Mouse (Mus musculus) heart, embryonic 11.5 days (tissue): ENCODE results near the gene Noa1. TPM values are rescaled to one million over a fixed set of nuclear protein-coding genes. Genes with fewer than 3 reads are reported as not detected.

Experiments
- ATAC-seq: fragments of 200-750 bp; cut with Nextera tagmentation; replicated peaks from 2 replicates; pipeline ENCODE4 v1.8.0; 2017; ENCODE audit warnings: moderate library complexity; ENCODE audit not compliant: insufficient number of reproducible peaks, low FRiP score, low TSS enrichment
- H3K27ac ChIP-seq: fragments of 300-500 bp; sonication (generic); 2 replicates; pipeline ENCODE4 v1.5.1; 2014; ENCODE audit warnings: mild to moderate bottlenecking, low read depth, low read length
- H3K27me3 ChIP-seq: fragments of 300-500 bp; sonication (generic); 2 replicates; pipeline ENCODE4 v1.6.1; 2014; ENCODE audit warnings: mild to moderate bottlenecking, low read length, mixed read lengths; ENCODE audit not compliant: control insufficient read depth, insufficient read depth
- H3K36me3 ChIP-seq: fragments of 300-500 bp; sonication (generic); 2 replicates; pipeline ENCODE4 v1.6.1; 2014; ENCODE audit warnings: mild to moderate bottlenecking, low read length, moderate library complexity, mixed read lengths; ENCODE audit not compliant: control insufficient read depth, insufficient read depth
- H3K4me1 ChIP-seq: fragments of 300-500 bp; sonication (generic); 2 replicates; pipeline ENCODE4 v1.6.1; 2014; ENCODE audit warnings: low read length; ENCODE audit not compliant: control insufficient read depth, insufficient read depth
- H3K4me2 ChIP-seq: fragments of 300-500 bp; sonication (generic); 2 replicates; pipeline ENCODE4 v1.6.1; 2014; ENCODE audit warnings: mild to moderate bottlenecking, moderate library complexity
- H3K4me3 ChIP-seq: fragments of 300-500 bp; sonication (generic); 2 replicates; pipeline ENCODE4 v1.5.1; 2014; ENCODE audit warnings: low read depth, low read length
- H3K9ac ChIP-seq: fragments of 300-500 bp; sonication (generic); 2 replicates; pipeline ENCODE4 v1.6.1; 2014; ENCODE audit warnings: mild to moderate bottlenecking, low read depth, low read length, moderate library complexity
- H3K9me3 ChIP-seq: fragments of 300-500 bp; sonication (generic); replicated peaks from 2 replicates; pipeline ENCODE4 v1.6.1; 2016; ENCODE audit warnings: low read length; ENCODE audit not compliant: control insufficient read depth
- WGBS: fragments of 180-500 bp; shearing (Covaris S2); extraction: QIAGEN DNeasy Blood & Tissue Kit; methylation state at CpG from one replicate; pipeline ENCODE4 v1.1.7; 2014; ENCODE audit not compliant: insufficient replicate concordance; 5-methylcytosine and 5-hydroxymethylcytosine counted together
- polyA plus RNA-seq: library from polyadenylated mRNA; unstranded; fragments of >200 nt; fragmentation: Nextera tagmentation; extraction: Ambion mirVana; gene quantifications from 2 replicates; pipeline ENCODE4 v1.2.1, GENCODE M21; 2014

The Noa1 gene
- polyA plus RNA-seq, 1 experiment from 2014 or later, result 21.1 TPM

DNA sequence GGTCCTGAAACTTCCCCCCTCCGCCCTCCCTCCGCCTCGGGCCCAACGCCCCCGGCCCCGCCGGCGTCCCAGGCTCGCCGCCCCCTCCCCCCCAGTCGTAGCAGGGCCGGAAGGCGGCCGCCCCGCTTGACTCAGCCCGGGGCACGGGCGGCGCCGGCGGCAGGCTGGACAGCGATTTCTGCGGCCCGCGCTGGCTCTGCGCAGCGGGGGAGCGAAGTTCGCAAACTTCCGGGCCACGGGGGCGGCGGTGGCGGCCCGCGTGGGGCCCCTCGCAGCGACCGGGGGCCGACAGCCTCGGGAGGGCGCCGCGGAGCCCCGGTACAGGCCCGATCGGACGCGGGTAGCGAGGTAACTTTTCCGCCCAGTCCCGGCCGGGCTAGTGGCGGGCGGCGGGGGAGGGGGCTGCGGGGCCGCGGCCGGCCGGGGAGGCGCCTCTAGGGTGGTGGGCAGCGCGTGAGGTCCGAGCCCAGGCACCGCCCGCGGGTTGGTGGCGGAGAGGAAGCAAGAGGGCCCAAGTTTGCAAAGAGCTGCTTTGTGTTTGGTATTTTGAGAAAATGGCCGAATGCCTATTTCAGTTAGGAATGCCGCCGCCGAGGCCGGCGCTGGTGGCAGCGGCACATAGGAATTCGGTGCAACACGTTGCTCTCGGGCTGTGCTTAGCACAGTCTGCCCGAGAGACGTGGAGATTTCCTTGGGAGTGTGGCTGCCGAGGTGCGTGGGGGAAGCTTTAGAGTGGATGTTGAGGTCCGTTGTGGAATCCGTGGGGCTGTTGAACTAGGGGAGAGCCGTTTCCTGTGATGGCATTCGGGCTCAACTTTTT lies 43.6 kb downstream of the Noa1 start:
- 0 out of 2 replicates have a peak, but pooled peaks cover 5% of the 10 kb centered on the region for H3K4me1 ChIP-seq
- H3K4me3 ChIP-seq, result peak overlapping the region; percentile 96
- ATAC-seq, result peak; percentile 73
- H3K9ac ChIP-seq, result peak overlapping the region; percentile 93
- H3K27me3 ChIP-seq, result no peaks in the 10 kb centered on the region
- WGBS, result under 1% methylated on average over 73 of the region's 87 CpGs
- peak overlapping the region; percentile 98 for H3K27ac ChIP-seq
- H3K4me2 ChIP-seq, result peak overlapping the region; percentile 69
- H3K9me3 ChIP-seq, result no peaks in the 10 kb centered on the region
- H3K36me3 ChIP-seq, result peaks cover 18% of the 10 kb centered on the region

DNA sequence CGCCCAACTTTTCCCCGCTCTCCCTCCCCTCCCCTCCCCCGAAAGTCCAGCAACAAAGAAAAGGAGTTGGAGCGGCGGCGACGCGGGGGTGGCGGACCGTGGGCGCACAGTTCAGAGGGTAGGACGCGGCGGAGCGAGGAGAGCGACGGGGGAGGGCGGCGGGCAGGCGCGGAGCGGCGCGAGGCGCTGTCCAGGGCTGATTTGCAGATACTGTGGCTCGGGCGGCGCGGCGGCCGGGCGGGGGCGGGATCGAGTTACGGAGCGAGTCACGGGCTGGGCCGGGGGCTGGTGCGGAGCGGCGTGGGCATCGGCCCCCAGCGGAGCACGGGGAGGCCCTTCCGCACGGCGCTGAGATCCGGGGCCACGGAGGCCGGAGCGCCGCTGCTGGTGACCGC lies 44.2 kb downstream of the Noa1 start:
- under 1% methylated on average over 25 of the region's 53 CpGs for WGBS
- H3K9ac ChIP-seq, result peak overlapping the region; percentile 93

DNA sequence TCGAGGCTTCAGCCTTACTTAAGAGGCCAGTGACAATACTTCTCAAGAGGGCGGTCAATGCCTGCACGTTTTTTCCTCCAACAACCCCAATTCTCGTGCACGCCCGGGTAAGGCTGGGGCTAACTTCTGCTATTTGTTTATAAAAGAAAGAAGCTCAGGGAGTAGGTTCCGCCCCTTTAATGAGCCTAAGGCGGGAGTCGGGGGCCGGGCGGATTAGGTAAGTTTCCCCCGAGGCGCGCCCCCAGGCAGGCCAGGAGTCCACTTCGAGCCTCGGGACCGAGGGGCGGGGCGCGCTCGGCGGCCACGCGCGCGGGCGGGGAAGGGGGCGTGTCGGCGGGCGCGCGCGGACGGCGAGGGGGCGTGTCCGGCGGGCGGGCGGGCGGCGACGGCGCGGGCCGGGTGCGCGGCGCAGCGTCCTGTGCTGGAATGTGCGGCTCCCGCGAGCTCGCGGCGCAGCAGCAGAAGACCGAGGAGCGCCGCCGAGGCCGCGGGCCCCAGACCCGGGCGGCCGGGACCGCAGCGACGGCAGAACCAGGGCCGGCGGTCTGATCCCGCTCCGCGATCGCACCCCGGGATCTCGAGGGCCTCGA lies 44.7 kb downstream of the Noa1 start, which contains the start of gene Rest:
Gene Rest (plus strand): TSS at position 411 of the 590 bp plus-strand sequence.
- ATAC-seq, result peak; percentile 83
- Histone ChIP-seq H3K4me2 (peak within 1 kb of the TSS; percentile 69), H3K27me3 (no peaks in the 10 kb centered on the region), H3K4me1 (0 out of 2 replicates have a peak, but pooled peaks cover 5% of the 10 kb centered on the region), H3K9ac (peak within 1 kb of the TSS; percentile 93), H3K9me3 (no peaks in the 10 kb centered on the region), H3K27ac (peak within 1 kb of the TSS; percentile 98), H3K36me3 (peaks cover 16% of the 10 kb centered on the region), H3K4me3 (peak within 1 kb of the TSS; percentile 96)
- WGBS, result 1% methylated on average over 56 of the region's 78 CpGs

More for the DNA sequence above, 44.2 kb downstream of the Noa1 start:
- H3K4me1 ChIP-seq, result 0 out of 2 replicates have a peak, but pooled peaks cover 5% of the 10 kb centered on the region
- H3K4me3 ChIP-seq, result peak overlapping the region; percentile 96
- ATAC-seq, result peak; percentile 86
- peaks cover 16% of the 10 kb centered on the region for H3K36me3 ChIP-seq
- peak overlapping the region; percentile 98 for H3K27ac ChIP-seq
- no peaks in the 10 kb centered on the region for H3K9me3 ChIP-seq
- H3K27me3 ChIP-seq, result no peaks in the 10 kb centered on the region
- peak overlapping the region; percentile 69 for H3K4me2 ChIP-seq

DNA sequence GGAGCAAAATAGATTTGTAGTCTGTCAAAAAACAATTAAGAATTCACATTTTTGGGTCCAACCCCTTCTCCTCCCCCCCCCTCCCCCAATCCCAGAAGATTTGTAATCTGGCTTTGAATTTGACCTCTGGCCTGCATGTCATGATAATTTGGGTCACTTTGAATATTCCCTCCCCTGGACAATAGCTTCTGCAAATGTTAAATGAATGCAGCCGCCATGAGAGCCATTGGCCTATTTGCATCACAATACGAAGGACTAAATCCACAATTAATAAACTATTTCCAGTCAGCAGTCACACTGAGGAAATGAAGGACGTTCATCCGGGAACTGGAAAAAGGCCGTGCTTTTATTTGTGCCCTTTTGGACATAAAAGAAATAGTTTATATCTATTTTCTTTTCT lies 47.8 kb downstream of the Noa1 start:
- ATAC-seq, result no peak
- no peak overlapping the region for H3K4me3 ChIP-seq
- no peak overlapping the region for H3K9ac ChIP-seq
- H3K4me1 ChIP-seq, result no peaks in the 10 kb centered on the region
- 79% methylated on average over 5 of the region's 5 CpGs for WGBS
- no peaks in the 10 kb centered on the region for H3K9me3 ChIP-seq
- H3K27ac ChIP-seq, result no peak overlapping the region
- H3K36me3 ChIP-seq, result no peaks in the 10 kb centered on the region
- H3K27me3 ChIP-seq, result no peaks in the 10 kb centered on the region
- no peak overlapping the region for H3K4me2 ChIP-seq

DNA sequence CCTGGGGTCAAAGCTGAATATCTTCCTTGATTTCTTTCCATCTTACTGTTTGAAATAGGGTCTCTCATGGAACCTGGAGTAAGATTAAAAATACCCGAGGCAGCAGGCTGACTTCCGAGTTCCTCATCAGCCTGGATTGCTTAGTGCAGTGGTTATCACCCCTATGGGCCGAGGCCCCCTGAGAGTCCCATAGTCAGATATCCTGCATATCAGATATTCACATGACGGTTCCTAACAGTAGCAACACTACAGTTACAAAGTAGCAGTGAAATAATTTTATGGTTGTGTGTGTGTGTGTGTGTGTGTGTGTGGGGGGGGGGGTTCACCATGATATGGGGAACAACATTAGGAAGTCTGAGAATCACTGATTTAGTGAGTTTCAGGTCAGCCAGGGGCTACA lies 48.7 kb downstream of the Noa1 start:
- no peak for ATAC-seq
- H3K9me3 ChIP-seq, result no peaks in the 10 kb centered on the region
- no peak overlapping the region for H3K9ac ChIP-seq
- H3K27me3 ChIP-seq, result no peaks in the 10 kb centered on the region
- WGBS, result 67% methylated on average over 4 of the region's 4 CpGs
- no peak overlapping the region for H3K4me2 ChIP-seq
- no peak overlapping the region for H3K4me3 ChIP-seq
- no peaks in the 10 kb centered on the region for H3K36me3 ChIP-seq
- no peak overlapping the region for H3K27ac ChIP-seq
- H3K4me1 ChIP-seq, result no peaks in the 10 kb centered on the region

DNA sequence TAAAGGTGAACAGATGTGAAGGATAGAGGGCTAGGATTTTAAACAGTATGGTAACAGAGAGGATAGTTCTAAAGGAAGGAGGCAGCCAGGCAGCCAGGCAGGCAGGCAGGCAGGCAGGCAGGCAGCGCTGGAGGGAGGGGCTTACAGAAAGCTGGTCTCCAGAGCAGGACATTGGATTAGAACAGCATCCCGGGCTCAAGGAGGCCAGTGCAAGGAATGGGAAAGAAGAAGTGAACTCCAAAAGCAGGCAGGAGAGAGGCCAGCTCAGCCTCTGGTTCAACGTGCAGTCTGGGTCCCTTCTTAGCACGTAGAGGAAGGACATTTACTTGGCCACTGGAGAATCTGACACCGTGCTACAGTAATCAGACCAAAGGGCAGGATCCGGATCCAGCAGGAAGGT lies 49.7 kb downstream of the Noa1 start:
- H3K4me1 ChIP-seq, result no peaks in the 10 kb centered on the region
- no peaks in the 10 kb centered on the region for H3K27me3 ChIP-seq
- no peaks in the 10 kb centered on the region for H3K36me3 ChIP-seq
- H3K9ac ChIP-seq, result no peak overlapping the region
- H3K9me3 ChIP-seq, result no peaks in the 10 kb centered on the region
- H3K4me2 ChIP-seq, result no peak overlapping the region
- no peak overlapping the region for H3K27ac ChIP-seq
- H3K4me3 ChIP-seq, result no peak overlapping the region
- no peak for ATAC-seq
- 54% methylated on average over 6 of the region's 6 CpGs for WGBS

DNA sequence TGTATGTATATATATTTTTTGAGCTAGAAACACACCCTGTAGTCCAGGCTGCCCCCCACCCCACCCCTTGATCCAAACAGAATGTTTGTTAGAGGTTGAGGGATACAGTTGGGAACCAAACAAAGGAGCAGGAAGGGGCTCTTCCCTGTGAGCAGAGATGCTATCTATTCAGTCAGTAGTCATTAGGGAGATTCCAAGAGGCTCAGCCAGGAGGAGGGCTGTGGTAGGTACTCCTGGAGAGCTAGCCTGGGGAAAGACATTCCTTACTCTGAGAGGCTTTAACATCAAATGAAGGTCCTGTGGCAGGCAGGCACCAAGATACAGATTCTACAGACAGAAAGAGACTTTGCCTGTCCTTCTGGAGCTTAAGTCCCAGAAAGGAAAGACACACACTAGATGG lies 50.6 kb downstream of the Noa1 start:
- no peaks in the 10 kb centered on the region for H3K27me3 ChIP-seq
- H3K27ac ChIP-seq, result no peak overlapping the region
- H3K9me3 ChIP-seq, result no peaks in the 10 kb centered on the region
- no peak overlapping the region for H3K9ac ChIP-seq
- no peak for ATAC-seq
- H3K4me2 ChIP-seq, result no peak overlapping the region
- no peaks in the 10 kb centered on the region for H3K4me1 ChIP-seq
- H3K36me3 ChIP-seq, result no peaks in the 10 kb centered on the region
- no peak overlapping the region for H3K4me3 ChIP-seq

DNA sequence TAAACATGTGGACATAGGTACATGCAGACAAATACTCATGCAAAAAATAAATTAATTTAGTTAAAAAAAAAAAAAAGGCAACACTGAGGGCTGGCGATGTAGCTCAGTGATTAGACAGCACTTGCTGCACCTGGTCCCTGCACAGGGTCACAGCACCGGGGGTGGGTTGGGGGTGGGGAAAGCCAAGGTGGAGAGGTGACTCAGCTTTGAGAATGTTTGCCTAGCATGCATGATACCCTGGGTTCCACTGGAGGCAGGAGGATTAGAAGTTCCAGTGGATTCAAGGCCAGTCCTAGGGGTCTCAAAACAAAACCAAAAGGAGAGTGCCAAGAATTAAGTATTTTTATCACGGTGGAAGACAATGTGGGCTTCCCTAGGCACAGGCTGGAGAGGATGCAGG lies 52.3 kb downstream of the Noa1 start:
- Histone ChIP-seq H3K4me2 (no peak overlapping the region), H3K4me1 (no peaks in the 10 kb centered on the region), H3K9ac (no peak overlapping the region), H3K36me3 (no peaks in the 10 kb centered on the region), H3K27ac (no peak overlapping the region), H3K27me3 (no peaks in the 10 kb centered on the region), H3K9me3 (no peaks in the 10 kb centered on the region), H3K4me3 (no peak overlapping the region)
- WGBS, result 72% methylated on average over 3 of the region's 3 CpGs
- ATAC-seq, result no peak
